Mouse (Mus musculus): ENCODE data around the gene Scarb1.

DNA sequence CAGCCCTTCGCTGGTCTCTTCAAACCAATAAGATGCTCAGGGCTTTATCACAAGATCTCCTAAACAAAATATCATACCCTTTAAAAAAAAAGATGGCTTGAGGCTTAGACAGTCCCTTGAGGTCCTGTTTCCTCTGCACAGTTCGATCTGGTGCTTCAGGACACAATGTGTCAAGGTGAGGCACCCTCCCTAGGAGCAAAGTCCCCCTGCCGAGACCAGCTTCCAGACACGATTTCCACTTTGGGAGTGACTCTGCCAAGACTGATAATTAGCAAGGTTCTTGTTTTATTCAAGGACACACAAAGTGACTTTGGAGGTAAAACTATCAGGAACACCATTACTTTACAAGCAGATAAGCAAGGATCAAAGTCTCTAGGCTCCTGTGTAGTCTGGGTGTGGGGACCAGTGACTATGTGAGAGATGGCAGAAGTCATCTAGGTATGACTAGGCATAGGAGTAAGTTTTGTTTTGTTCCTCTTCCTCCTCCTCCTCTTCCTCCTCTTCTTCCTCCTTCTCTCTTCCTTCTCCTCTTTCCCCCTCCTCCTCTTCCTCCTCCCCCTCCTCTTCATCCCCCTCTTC, 24.0 kb upstream of the Scarb1 start:
- no peak for TF ChIP-seq CTCF (IDR thresholded peaks at IDR 0.05)
- TF ChIP-seq EP300 (IDR thresholded peaks at IDR 0.05), result no peak

Measured in lung, postnatal 0 days (tissue).